Mouse (Mus musculus) heart, embryonic 16.5 days (tissue): ENCODE data around the gene Gm49776. TPM values are rescaled to one million over a fixed set of nuclear protein-coding genes. Genes with fewer than 3 reads are reported as not detected.

Source experiments
- ATAC-seq: fragments of 200-750 bp; cut with Nextera tagmentation; replicated peaks from 2 replicates; pipeline ENCODE4 v1.8.0; 2017; ENCODE audit warnings: moderate number of reproducible peaks; ENCODE audit not compliant: insufficient read depth, low FRiP score; ENCODE audit errors: extremely low read depth
- H3K27ac ChIP-seq: fragments of 300-500 bp; sonication (generic); 2 replicates; pipeline ENCODE4 v1.5.1; 2014; ENCODE audit warnings: mild to moderate bottlenecking, low read length, control low read depth, moderate library complexity
- H3K27me3 ChIP-seq: fragments of 300-500 bp; sonication (generic); 2 replicates; pipeline ENCODE4 v1.6.1; 2014; ENCODE audit warnings: low read length, mixed read lengths; ENCODE audit not compliant: control insufficient read depth, insufficient read depth
- H3K36me3 ChIP-seq: fragments of 300-500 bp; sonication (generic); 2 replicates; pipeline ENCODE4 v1.6.1; 2014; ENCODE audit not compliant: control insufficient read depth, insufficient read depth
- H3K4me1 ChIP-seq: fragments of 300-500 bp; sonication (generic); 2 replicates; pipeline ENCODE4 v1.6.1; 2014; ENCODE audit warnings: low read length, mixed read lengths; ENCODE audit not compliant: control insufficient read depth, insufficient read depth
- H3K4me2 ChIP-seq: fragments of 300-500 bp; sonication (generic); 2 replicates; pipeline ENCODE4 v1.6.1; 2014; ENCODE audit warnings: low read depth, mild to moderate bottlenecking, control low read depth, low read length
- H3K4me3 ChIP-seq: fragments of 300-500 bp; sonication (generic); 2 replicates; pipeline ENCODE4 v1.5.1; 2014; ENCODE audit warnings: mild to moderate bottlenecking, control low read depth, low read length
- H3K9ac ChIP-seq: fragments of 300-500 bp; sonication (generic); 2 replicates; pipeline ENCODE4 v1.6.1; 2014; ENCODE audit warnings: low read length, control low read depth
- H3K9me3 ChIP-seq: fragments of 300-500 bp; sonication (generic); replicated peaks from 2 replicates; pipeline ENCODE4 v1.6.1; 2016; ENCODE audit warnings: low read length; ENCODE audit not compliant: control insufficient read depth
- WGBS: fragments of 180-500 bp; shearing (Covaris S2); extraction: QIAGEN DNeasy Blood & Tissue Kit; methylation state at CpG from one replicate; pipeline ENCODE4 v1.1.7; 2014; 5-methylcytosine and 5-hydroxymethylcytosine counted together
- polyA plus RNA-seq: library from polyadenylated mRNA; unstranded; fragments of >200 nt; fragmentation: Nextera tagmentation; extraction: Ambion mirVana; gene quantifications from 2 replicates; pipeline ENCODE4 v1.2.1, GENCODE M21; 2015

Gene Gm49776
- polyA plus RNA-seq, 1 experiment from 2014 or later = not detected

GRCm38 (mm10) chr16:18236676-18237501 is 21.2 kb downstream of the Gm49776 start:
- no peak for ATAC-seq
- Histone ChIP-seq H3K4me2 (no peak overlapping the region), H3K9me3 (no peaks in the 10 kb centered on the region), H3K36me3 (peaks cover 22% of the 10 kb centered on the region), H3K27ac (peak overlapping the region; percentile 96; the same call in 1 of the 2 replicates), H3K4me1 (peaks cover 24% of the 10 kb centered on the region), H3K4me3 (no peak overlapping the region), H3K9ac (peak overlapping the region; percentile 95; the same call in 1 of the 2 replicates), H3K27me3 (no peaks in the 10 kb centered on the region)
- 77% methylated on average over 7 of the region's 7 CpGs for WGBS

GRCm38 (mm10) chr16:18235389-18236065 is 22.6 kb downstream of the Gm49776 start:
- ATAC-seq = peak; percentile 63
- Histone ChIP-seq H3K4me3 (peak overlapping the region; percentile 94), H3K9me3 (no peaks in the 10 kb centered on the region), H3K27me3 (no peaks in the 10 kb centered on the region), H3K9ac (peak overlapping the region; percentile 95), H3K36me3 (peaks cover 13% of the 10 kb centered on the region), H3K4me1 (peaks cover 38% of the 10 kb centered on the region), H3K4me2 (peak overlapping the region; percentile 82), H3K27ac (peak overlapping the region; percentile 96)
- 3% methylated on average over 19 of the region's 19 CpGs for WGBS

GRCm38 (mm10) chr16:18234671-18235388 is 23.3 kb downstream of the Gm49776 start, which contains the start of gene Zdhhc8:
TSS of gene Zdhhc8 (minus strand) at chr16:18235136.
- Histone ChIP-seq H3K27me3 (no peaks in the 10 kb centered on the region), H3K4me3 (peak within 1 kb of the TSS; percentile 94), H3K9me3 (no peaks in the 10 kb centered on the region), H3K36me3 (peaks cover 10% of the 10 kb centered on the region), H3K9ac (peak within 1 kb of the TSS; percentile 95), H3K4me2 (peak within 1 kb of the TSS; percentile 82), H3K27ac (peak within 1 kb of the TSS; percentile 96), H3K4me1 (peaks cover 44% of the 10 kb centered on the region)
- under 1% methylated on average over 67 of the region's 79 CpGs for WGBS
- ATAC-seq = peak; percentile 76

GRCm38 (mm10) chr16:18233919-18234670 is 24.0 kb downstream of the Gm49776 start:
- H3K4me1 ChIP-seq = peaks cover 51% of the 10 kb centered on the region
- ATAC-seq = no peak
- peak overlapping the region; percentile 82 for H3K4me2 ChIP-seq
- no peaks in the 10 kb centered on the region for H3K27me3 ChIP-seq
- H3K9ac ChIP-seq = peak overlapping the region; percentile 95
- WGBS = 13% methylated on average over 13 of the region's 13 CpGs
- H3K9me3 ChIP-seq = no peaks in the 10 kb centered on the region
- H3K27ac ChIP-seq = peak overlapping the region; percentile 96
- peaks cover 5% of the 10 kb centered on the region for H3K36me3 ChIP-seq
- peak overlapping the region; percentile 94 for H3K4me3 ChIP-seq

GRCm38 (mm10) chr16:18233451-18233850 is 24.7 kb downstream of the Gm49776 start:
- Histone ChIP-seq H3K9ac (peak overlapping the region; percentile 95), H3K27me3 (no peaks in the 10 kb centered on the region), H3K36me3 (peaks cover under 1% of the 10 kb centered on the region), H3K4me1 (peaks cover 57% of the 10 kb centered on the region), H3K4me3 (peak overlapping the region; percentile 94; the same call in 1 of the 2 replicates), H3K9me3 (no peaks in the 10 kb centered on the region), H3K4me2 (peak overlapping the region; percentile 82), H3K27ac (peak overlapping the region; percentile 2; the same call in 1 of the 2 replicates)
- ATAC-seq = no peak
- 31% methylated on average over 1 of the region's 1 CpGs for WGBS

- Histone ChIP-seq H3K36me3 (peaks cover 14% of the 10 kb centered on the region), H3K4me2 (no peak overlapping the region), H3K27ac (peak overlapping the region; percentile 99), H3K9me3 (no peaks in the 10 kb centered on the region), H3K9ac (peak overlapping the region; percentile 46; the same call in 1 of the 2 replicates), H3K4me1 (peaks cover 59% of the 10 kb centered on the region), H3K27me3 (no peaks in the 10 kb centered on the region), H3K4me3 (no peak overlapping the region)
- ATAC-seq = no peak
- 82% methylated on average over 4 of the region's 4 CpGs for WGBS
Observed at GRCm38 (mm10) chr16:18231451-18231850, 26.7 kb downstream of the Gm49776 start.

- Histone ChIP-seq H3K4me2 (peak overlapping the region; percentile 70), H3K4me3 (no peak overlapping the region), H3K9ac (peak overlapping the region; percentile 46), H3K36me3 (peaks cover 18% of the 10 kb centered on the region), H3K4me1 (peaks cover 55% of the 10 kb centered on the region), H3K9me3 (no peaks in the 10 kb centered on the region), H3K27me3 (no peaks in the 10 kb centered on the region), H3K27ac (peak overlapping the region; percentile 99)
- WGBS = 72% methylated on average over 3 of the region's 3 CpGs
- ATAC-seq = no peak
Observed at GRCm38 (mm10) chr16:18231047-18231446, 27.1 kb downstream of the Gm49776 start.

- Histone ChIP-seq H3K9ac (peak overlapping the region; percentile 46), H3K4me3 (no peak overlapping the region), H3K27ac (peak overlapping the region; percentile 99), H3K4me2 (peak overlapping the region; percentile 70), H3K9me3 (no peaks in the 10 kb centered on the region), H3K36me3 (peaks cover 22% of the 10 kb centered on the region), H3K4me1 (peaks cover 50% of the 10 kb centered on the region), H3K27me3 (no peaks in the 10 kb centered on the region)
- 0 out of 2 replicates have a peak, but pooled peaks have one; percentile 0 for ATAC-seq
- 62% methylated on average over 6 of the region's 6 CpGs for WGBS
Observed at GRCm38 (mm10) chr16:18230617-18231016, 27.5 kb downstream of the Gm49776 start.
